Mouse (Mus musculus) left cerebral cortex, adult 18-20 months (tissue): ENCODE results near the gene Magi1. TPM values are rescaled to one million over a fixed set of nuclear protein-coding genes. Genes with fewer than 3 reads are reported as not detected.

Experiments used
- DNase-seq, 2 experiments: peaks; one replicate each; pipeline ENCODE4 v3.0.0; 2021 to 2022; ENCODE audit warnings: low spot score in 2 of 2, mixed read lengths in 1 of 2
- long read RNA-seq, 2 experiments: library from polyadenylated mRNA; stranded (forward); transcript quantifications; one replicate each; pipeline ENCODE4 v2.0.0; 2021
- total RNA-seq, 2 experiments: library from RNA; stranded (reverse); gene quantifications; 2 replicates each; pipeline ENCODE4 v1.2.3; 2021

Magi1 gene
- total RNA-seq = 10 to 100 TPM; 71.0 to 87.5 TPM
- long read RNA-seq, experiment 1, partial matches to known transcripts = 15 of 70 reads
- long read RNA-seq, experiment 1, other reads (novel, unspliced or antisense) = 55 of 70 reads
- long read RNA-seq, experiment 2, partial matches to known transcripts = 10 of 34 reads
- long read RNA-seq, experiment 2, other reads (novel, unspliced or antisense) = 23 of 34 reads

DNA sequence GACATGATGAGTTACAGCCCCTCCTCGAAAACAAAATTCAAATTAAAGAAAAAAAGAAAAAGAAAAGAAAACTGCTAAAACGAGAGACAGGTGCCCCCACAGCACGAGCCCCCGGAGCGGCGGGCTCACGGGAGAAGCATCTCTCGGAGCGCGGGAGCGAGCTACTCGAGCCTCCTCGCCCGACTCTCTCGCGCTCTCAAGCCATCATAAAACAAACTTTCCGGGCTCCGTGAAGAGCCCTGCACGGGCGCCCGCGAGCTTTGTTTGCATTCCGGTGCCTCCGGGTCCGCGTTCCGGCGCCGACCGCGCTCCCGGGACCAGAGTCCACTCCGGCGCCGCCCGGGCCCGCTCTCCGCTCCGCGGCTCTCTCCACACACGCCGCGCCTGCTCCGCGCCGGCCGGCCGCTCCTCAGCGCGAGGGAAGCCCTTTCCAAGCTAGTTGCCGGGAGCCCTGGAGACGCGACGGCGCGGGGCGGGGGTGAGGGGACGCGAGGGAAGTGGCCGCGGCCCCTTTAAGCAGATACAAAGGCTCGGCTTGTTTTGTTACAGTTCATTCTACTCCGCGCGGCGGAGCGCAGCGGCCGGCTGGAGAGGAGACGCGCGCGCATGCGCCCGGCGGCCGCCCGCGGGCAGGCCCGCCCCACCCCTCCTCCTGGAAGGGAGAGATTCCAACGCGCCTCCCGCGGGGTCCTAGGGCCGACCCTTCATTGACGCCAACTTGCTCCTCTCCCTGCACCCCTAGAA, at the start of gene Magi1:
Gene Magi1 (minus strand): TSS at position 600 of the 744 bp plus-strand sequence.
- peak; percentile 87 to 94 for DNase-seq

DNA sequence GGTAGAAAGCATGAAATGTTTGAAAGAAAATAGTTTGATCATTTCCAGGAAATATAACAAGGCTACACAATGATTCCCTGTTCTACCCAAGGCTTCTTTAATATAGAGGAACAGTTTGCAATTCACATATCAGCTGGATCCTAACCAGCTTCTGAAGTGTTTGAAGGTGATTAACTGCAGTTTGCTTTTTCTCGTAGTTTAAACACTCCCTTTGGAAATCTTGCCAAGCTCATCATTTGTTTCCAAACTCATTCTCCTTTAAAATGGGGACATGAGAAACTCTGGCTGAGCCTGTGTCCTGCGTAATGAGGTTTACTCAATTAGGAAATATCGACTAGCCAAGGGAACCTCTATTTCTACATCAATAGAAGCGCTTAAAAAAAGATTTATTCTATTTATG, 43.4 kb upstream of the Magi1 start:
- no peak for DNase-seq

DNA sequence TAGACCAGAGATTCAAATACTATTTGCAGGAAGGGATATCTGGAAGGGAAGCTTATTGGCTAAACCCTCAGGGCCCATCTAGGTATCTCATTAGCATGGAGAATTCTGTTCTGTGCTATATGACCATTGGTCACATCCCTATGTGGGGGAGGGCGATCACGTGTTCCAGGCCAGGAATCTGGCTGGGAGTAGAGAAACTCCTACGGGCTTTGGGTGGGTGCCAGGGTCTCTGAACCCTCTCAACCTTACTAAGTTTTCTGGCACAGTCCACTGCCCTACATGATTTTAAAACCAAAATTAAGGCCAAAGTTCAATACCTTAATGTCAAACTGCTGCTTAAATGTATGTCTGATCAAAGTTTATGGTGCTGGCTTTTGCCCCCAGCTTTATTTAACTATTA, 33.2 kb upstream of the Magi1 start:
- no peak for DNase-seq

DNA sequence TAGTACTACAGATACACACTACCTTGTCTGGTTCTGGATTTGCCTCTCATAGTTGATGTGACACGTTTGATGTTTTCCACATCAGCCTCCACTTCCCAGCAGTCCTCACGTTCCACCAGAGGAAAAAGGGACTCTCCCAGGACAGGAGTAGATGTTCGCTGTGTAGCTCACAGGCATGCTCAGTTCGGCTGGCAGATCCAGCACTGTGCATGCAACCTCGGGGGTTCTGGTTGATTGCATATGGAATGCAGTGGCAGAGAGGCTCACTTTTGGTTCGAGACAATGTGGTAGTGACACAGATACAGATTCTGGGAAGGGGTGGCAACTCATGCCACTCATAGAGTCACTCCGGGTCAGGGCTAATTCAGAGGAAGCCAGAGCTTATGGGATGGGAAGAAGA, 28.6 kb upstream of the Magi1 start:
- DNase-seq = no peak

DNA sequence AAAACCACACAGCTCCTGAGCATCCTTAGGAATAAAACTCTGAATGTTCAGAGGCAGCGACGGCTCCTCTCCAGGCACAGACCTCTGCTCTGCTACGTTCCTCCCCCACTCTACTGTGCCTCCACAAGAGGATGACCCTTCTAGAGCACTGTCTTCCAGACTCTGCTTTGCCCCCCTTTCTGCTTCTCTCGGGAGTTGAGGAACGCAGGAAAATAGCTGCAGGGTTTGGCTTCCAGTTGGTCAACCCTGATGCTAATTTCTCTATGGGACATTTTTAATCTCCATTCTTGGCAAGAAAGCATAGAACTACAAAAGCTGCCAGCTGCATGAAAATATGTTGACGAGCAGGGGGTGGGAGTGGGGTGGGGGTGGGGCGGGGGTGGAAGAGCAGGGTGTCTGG, 24.8 kb upstream of the Magi1 start:
- no peak for DNase-seq

DNA sequence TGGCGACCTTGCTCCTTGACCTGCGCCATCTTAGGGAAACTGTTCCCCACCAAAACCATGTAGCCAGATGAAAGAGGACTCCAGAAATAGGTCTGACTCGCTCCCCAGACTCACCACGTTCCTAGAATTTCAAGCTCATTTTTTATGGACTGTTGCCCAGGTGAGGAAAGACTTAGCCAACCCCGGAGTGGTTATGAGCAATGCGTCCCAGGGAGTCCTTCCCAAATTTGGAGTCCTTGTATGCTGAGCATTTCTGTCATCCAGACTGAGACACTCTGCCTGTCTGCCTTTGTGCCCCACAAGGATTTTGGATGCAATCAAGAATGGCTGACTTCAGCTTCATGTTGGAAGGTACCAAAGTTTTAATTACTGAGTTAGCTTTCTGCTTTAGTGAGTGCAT, 19.8 kb upstream of the Magi1 start:
- DNase-seq = no peak

DNA sequence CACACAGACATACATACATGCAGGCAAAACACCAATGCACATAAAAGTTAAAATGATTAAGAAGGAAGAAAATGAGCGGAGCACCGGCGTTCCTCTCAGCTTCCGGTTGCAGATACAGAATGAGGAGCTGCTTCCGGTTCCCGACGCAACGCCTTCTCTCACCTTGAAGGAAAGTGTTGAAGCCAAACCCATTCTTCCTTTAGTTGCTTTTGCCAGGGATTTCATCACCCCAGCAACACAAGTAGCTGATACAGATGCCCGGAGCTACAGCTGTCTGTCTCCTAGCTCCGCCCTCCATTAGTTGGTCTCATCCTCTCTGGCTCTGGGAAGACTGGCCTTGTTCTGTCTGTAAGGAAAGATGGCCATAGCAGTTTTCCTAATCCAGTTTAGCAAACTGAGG, 18.1 kb upstream of the Magi1 start:
- DNase-seq = no peak

DNA sequence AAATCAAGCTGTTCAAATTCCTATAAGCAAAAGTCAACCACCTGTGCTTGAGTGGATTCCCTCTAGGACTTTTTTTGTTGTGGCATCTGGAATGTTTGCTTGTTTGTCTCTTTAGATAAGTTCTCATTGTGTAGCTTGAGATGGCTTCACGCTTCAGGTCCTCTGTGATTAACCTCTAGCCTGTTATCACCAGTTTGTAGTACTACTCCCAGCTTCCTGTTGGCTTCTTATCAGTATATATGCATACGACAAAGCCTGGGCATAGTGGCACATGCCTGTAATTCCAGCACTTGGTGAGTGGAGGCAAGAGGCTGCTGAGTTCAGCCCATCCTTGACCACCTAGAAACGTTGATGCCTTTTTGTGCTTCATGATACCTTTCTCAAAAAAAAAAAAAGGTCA, 16.8 kb upstream of the Magi1 start:
- no peak for DNase-seq

DNA sequence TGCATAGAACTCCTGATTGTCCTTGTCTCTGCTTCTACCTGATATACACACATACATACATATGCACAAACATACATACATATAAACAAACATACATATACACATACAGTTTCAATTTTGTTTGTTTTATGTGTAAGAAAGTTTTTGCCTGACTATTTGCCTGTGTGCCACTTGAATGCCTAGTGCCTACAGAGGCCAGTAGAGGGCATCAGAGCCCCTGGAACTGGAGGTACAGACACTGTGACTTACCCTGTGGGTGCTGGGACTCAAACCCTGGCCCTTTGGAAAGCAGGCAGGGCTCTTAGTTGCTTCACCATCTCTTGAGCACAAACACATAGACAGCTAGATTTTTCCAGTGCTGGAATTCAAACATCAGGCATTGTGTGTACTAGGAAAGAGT, 3.7 kb upstream of the Magi1 start:
- no peak for DNase-seq

DNA sequence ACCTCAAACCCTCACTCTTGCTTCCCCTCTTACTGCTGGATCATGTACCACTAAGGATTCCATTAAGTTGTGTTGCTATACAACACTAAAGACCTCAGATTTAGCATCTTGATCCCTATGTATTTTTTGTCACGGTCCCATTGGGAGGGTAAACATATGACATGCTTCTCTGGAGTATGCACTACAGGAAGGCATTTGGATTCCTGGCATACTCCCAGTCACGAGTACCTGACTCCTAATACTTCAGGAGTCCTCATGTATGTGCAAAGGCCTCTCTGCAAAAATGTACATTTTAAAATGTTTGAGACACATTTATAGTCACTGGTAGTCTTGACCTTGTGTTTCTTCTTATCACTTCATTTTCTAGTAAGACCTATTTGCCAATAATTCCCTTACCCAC, 2.8 kb upstream of the Magi1 start:
- no peak for DNase-seq

DNA sequence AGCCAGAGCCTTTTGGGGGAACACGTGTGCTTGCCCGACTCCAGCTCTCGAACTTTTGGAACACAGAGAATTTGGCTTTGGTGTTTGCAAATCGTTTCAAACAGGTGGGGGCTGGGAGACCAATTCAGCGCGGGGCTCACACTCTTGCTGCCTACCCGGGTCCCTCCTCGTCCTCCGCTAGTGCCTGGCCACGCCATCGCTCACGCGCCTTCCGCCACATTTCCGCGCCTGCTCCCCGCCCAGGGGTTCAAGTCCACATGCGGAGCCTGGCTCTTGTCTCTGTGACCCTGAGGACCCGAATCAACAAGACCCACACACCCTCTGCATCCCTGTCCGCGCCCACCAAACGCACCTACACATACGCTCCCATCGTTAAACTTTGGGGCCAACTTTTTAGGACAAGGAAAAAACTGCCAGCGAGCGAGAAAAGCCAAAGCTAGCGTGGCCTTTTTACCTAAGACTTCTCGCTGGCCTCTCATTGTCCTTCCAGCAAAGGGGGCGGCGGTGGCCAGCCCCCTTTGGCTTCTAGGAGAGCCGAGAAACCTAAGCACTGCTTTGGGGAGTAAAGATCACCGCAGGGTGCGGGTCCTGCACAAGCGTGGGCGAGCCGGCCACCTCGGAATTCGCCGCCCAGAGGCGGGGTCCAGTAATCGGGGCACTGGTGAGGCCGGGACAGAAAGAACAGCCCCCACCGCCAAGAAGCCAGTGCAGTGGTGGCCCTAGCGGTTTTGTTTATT, 540 bp upstream of the Magi1 start:
- no peak for DNase-seq

DNA sequence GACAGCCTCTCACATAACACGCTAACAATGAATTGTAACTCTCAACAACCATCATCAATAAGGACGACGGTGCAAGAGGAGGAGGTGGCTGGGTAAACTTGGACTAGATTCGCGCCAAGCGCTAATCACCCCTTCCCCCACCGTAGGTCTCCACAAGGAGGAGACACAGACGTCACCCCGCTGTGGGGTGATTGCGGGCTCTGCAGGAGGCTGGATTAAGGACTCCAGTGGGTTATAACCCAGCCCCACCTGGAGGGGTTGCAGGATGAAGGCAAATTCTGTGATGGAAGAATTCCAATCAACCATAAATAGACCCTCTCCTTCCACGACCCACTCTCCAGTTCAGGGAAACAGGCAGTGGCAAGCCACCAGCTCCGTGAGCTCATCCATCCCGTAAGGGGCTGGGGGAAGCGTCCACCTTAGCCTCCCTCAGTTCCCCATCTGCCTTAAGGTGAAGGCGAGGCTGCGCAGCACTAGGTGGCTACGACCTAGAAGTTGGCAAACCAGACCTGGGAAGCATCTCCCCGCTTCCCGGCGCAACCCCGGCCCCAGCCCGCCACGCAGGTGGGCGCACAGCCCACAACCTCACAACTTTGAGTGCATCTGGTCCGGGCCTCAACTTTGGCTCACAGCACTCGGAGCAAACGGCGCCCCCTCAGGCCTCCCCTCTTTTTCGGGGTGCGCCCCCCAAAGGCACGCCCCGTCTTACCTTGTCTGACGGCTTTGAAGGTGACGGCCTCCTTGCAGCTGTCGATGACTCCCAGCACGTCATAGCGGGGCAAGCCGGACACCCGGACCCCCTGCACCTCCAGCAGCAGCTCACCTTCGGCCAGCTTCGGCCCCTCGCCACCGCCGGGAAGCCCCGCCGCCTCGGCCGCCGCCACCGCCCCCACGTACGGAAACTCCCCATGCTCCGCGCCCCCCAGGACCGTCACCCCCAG, 1.1 kb downstream of the Magi1 start:
- DNase-seq = peak in 1 of 2 experiments; percentile 25

DNA sequence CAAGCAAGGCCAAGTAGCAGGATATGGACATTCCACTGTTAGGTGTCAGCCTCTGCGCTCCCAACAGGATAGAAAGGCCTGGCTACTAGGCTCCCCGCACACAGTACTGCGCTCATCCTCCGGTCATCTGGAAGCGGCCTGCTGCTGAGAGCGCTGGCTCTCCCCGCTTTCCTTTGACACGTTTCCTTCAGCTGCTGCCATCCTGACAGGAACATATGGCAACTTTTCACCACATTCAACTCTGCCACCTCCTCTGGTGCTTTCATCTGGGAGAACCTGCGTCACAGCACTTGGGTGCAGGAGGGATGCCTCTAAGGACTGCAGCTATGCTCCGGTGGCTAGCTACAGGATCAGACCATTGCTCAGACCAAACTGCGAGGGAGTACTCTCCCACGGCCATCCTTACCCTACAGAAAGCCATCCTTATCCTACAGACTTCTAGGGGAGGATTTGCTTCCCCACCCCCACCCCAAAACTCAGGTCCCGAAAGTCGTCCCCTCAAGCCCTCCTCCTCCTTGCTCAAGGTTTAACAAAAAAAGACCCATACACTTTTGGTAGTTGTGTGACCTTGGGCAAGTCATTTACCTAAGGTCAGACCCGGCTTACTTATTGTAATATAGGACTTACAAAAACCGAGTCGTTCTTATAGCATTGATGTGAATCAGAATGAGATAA, 2.0 kb downstream of the Magi1 start:
- DNase-seq = peak; percentile 48 to 67

DNA sequence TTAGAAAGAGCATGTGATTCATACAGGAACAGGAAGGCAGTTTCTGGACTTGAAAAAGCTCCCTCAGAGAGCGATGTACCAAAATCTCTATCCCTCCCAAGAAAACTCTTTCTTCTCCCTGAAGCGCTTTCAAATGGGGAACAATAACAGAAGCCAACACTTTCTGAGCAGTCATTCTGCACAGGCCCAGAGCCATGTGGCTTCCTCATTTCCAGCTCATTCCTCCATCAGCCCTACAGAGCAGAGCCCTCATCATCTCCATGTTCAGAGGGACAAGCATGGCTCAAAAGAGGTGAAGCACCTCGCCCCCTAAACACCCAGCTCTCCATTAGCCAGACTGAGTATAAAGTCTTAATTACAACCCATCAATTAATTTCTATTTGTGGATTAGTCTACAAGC, 9.8 kb downstream of the Magi1 start:
- no peak for DNase-seq

DNA sequence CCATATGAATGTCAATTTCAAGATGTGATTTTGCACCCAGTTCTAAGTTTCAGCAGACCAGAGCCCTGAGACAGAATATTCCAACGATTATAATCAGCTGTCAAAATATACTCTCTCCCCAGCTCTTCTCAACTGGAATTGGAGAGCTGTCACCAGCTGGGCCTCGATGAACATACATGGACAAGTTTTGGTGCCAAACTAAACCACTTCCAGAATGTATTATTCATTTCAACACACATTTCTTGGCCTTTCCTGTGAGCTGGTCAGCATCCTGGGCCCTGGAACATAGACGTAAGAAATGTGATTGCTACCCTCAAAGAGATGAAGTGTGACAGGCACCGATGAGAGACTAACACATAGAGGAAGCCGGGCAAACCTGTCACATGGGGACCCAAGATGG, 13.7 kb downstream of the Magi1 start:
- no peak for DNase-seq

DNA sequence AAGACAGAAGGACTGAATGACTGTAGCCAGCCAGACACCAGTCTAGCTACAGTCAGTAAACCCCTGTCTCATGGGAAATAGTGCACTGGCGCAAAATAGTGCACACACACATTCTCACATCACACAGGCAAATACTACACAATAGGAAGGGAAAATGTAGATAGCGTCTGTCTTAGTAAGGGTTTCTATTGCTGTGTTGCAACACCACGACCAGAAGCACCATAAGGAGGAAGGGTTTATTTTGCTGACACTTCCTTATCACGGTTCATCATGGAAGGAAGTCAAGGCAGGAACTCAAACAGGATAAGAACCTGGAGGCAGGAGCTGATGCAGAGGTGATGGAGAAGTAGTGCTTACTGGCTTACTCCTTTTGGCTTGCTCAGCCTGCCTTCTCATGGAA, 14.5 kb downstream of the Magi1 start:
- DNase-seq = no peak

DNA sequence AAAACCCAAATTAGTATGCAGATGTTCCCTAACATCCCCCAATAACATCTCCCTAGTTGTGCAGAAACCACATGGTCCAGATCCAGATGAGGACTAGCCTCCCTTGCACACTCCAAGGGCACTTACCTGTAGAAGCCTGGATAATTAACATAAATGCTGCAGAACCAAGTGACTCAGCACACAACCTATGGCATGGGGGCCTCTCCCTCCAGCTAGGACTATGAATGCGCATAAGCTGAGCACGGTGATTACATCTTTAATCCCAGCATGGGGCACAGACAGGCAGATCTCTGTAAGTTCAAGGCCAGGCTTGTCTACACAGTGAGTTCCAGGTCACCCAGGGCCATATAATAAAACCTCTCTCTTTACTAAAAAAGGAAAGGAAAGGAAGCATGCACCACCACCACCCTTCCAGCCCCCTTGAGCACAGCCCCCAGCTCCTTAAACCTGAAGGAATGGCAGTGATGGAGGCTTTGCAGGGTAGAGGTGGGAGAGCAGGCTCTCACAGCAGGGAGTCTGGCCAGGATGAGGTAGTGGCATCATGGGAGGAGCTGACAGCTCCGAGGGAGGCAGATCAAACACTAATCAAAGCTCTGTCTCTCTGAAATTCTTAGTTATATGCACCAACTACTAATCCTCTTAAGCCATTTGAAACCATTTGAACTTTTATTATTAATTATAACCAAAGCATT, 18.3 kb downstream of the Magi1 start:
- DNase-seq = no peak

DNA sequence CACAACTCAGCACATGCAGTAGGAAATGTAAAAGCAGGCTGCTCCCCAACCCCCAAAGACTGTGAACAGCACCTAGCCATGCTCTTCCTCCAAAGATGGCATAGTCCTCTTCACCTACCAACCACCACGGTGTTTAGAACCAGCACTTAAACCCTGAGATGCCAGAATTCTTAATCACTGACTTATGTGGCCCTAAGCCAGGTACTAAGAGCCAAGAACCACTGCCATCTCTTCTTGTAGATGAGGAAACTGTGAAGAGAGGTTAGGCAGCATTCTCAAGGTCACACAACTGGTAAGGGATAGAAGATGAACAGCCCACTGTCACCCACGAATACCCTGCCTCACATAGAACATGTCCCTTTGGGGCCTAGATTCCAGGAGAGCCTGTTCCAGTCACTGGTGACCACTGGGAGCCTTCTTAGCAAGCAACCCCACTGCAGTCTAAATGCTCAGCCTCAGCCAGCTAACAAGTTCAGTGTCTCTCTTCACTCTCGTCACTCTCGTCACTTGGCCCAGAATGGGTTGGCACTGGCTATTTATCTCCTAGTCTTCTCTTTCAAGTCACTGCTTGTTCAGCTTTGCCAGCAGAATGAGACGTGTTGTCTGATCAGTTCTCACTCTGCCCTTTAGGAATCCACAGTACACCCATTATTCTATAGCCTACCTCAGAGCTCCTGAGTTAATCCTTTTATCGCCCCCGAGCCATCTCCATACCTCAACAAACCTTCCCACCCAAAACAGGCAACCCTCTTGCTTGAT, 19.4 kb downstream of the Magi1 start:
- DNase-seq = no peak

DNA sequence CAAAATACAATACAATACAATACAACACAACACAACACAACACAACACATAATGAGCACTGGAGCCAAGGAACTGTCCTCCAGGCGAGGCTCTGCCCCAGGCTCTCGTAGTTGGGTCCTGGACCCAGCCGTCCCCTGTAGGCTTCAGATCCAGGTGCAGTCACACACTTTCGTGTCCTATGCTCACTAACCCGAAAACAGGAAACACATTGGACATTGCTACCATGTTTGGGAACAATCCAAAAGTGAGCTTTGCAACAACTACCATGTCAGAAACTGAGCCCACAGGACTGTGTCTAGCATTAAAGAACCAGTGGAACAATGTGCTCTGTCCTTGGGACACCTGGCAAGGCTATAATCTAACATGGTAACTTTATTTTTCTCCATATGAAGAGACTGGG, 22.9 kb downstream of the Magi1 start:
- no peak for DNase-seq
